Mouse (Mus musculus) urinary bladder, adult 18-20 months (tissue): Measurements from ENCODE around the gene Atp13a3.
"Not testable (repeated sequence)": the region's sequence is repeated elsewhere in the genome, so short reads cannot be mapped to it uniquely, and the experiment has no call there.

ENCODE experiments used
- DNase-seq, 2 experiments: peaks; one replicate each; pipeline ENCODE4 v3.0.0; 2022; ENCODE audit warnings: low spot score in 2 of 2, mixed read lengths in 2 of 2

Atp13a3 gene

DNA sequence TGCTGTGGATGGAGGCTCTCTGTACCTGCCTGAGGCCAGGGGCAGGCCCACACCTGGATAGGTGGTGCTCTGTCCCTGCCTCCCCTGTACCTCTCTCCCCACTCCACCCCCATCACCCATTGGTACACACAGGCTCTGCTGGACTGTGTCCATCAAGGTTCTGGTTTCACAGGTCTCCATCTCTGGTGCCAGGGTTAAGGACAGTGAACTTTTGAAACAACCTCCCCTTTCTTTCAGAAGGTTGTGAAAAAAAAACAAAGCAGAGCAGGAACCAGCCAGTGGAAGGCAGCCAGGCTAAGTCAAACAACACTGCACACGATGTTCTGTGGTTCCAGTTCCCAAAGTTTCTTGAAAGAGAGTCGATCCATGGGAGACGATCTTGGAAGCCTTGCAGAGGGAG is 6.9 kb upstream of the Atp13a3 start:
- DNase-seq: no peak

DNA sequence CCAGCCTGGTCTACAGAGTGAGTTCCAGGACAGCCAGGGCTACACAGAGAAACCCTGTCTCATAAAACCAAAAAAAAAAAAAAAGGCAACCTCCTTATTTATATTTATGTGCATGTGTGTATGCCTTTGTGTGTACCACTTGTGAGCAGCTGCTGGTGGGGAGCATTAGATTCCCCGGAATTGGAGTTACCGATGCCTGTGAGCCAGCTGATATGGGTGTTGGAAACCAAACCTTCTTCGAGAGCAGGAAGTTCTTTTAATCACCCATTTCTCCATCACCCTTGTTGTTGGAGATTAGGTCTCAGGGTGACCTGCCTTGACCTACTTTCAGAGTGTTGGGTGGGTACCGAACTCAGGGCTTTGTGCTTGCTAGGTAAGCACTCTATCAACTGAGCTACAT is 5.1 kb upstream of the Atp13a3 start:
- DNase-seq: no peak

DNA sequence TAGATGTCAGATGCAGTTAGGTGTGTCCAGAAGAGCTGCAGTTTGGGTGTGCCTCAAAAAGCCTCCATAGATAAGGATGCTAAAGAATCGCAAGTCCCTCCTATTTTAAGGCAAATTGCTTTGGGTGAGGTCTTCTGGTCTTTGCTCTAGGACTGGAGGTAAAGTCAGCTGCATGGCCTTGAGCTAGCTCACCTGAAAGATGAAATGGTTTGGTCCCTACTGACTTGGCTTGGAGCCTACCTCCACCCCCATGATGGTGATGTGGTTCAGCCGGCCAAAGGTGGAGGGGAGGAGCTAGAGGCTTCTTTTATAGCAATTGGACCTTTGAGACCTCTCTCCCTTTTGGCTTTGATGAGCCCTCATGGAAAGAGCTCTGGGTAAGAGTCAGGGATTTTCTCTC is 1.7 kb upstream of the Atp13a3 start:
- DNase-seq: no peak

DNA sequence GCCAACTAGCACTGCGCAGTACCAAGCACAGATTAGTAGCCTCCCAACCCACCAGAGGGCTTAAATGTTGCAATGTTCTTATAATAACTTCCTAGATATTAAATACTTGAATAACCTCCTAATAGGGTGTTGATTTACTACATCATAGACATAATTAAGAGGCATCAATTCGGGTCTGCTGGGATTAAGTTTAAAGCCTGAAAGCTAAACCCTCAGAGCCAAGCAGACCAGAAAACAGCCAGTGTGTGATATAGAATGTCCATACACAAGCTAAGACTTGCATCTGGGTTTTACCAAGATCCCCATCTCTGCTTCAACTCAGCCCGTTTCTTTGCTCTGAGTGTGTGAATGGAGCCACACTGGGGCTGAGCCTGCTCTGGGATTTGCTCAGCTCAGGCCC is 2.2 kb downstream of the Atp13a3 start:
- peak in 1 of 2 experiments; percentile 9 for DNase-seq

DNA sequence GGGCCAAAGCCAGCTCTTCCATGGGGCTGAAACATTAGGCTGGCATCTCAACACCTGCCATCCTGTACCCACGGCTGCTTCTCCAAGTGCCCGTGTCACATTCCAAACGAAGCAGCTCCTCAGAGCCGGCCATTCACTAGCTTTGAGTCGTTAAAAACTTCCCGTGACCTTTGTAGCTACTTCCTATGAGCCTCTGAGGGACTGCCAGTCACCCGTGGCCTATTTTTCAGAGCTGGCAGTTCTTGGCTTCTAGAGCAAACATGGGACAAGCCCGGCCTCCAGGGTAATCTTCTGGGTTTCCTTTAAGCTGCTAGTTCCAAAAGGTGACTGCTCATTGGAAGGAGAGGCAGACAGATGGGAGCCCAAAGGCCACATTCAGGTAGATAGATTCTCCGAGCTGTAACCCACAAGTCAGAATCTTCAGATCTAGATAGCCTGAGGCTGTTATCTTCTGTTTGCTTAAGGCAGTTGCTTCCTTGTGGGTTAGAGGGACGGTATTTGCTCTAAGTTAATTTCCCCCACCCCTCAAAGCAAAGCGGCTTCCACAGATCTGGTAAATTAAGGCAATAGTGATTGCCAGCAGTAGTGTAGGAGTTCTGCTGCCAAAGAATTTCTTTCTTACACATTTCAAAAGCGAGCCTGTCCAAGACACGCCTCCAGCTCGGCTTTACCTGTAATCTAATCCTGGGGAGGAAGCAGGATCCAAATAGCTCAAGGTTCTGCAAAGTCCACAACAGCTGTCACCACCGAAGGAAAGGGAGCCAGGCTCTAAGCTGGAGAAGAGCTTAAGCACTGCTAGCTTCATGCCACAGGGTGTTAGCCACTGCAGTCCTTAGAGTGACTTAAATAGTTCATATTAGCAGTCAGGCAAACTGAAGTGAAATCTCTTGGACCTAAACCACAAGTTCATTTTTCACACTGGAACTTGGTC is 8.4 kb downstream of the Atp13a3 start:
- DNase-seq: peak; percentile 27 to 35

DNA sequence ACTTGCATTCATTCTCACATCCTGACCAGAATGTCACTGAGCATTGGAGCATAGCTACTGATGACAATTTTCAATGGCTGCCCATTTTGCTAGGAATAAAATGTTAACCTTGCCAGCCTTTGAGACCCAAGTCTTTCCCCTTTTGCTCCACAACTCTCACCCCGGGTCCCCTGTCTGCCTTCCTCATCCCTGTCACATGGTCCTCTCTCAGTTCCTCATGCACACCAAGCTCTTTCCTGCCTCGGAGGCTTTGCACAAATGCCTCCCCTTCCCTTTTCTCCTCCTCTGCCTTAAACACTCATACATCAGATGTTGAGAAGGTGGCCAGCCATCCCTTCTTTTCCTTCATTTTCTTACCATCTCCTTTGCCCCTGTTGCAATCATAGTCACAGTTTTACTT is 10.6 kb downstream of the Atp13a3 start:
- DNase-seq: no peak

DNA sequence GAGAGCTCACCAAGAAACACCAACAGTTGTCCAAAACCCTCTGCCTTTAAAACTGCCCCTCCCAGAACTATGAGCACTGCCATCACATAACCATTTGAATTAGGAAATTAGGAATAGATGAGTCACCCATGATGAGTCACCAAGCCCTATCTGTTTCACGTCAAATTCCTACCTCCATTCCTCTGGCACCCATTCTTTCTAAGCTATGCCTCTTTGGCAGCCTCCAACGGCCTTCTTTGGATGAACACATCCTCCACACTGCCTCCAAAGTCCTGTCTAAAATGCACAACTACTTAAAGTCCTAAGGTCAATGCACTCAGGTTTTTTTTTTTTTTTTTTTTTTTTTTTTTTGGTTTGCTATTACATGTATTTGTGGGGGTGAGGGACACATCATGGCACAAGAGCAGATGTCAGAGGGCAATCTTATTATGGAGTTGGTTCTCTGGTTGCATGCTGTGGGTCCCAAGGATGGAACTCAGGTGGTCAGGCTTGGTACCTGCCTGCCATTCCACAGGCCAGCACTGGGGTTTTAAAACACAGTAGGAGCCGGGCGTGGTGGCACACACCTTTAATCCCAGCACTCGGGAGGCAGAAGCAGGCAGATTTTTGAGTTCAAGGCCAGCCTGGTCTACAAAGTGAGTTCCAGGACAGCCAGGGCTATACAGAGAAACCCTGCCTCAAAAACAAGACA is 15.0 kb downstream of the Atp13a3 start:
- peak in 1 of 2 experiments; percentile 43 for DNase-seq

DNA sequence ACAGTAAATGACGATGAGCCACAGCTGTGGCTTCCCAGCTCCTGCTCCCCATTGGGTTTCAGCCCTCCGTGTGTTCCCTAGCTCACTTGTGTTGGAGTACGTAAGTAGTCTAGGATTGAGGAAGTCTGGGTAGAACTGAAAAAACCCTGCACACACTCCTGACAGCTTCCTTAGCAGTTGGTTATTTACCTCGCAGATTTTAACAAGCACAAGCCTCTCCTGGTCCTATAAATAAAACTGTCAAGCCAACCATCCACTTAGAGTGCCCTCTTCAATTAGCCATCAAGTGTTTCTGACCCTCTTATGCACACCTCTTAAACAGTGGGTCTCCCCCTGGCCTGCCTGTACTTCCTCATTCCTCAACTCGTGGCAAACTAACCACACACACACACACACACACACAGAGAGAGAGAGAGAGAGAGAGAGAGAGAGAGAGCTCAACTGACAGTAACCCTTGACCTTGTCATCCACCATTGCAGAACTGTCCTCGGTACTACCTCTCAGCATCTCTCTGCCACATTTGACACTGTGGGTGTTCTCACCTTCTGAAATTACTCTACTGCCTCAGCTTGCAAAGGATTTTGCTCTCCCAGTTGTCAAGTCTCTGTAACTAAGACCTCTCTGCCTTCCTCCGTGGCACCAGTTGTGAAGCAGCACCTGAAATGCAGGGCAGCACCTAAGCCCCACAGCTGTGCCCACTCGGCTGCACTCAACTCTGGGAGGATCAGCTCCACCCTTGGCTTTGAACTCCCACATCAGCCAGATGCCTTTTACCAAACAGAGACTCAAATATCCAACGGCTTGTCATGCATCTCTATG is 15.7 kb downstream of the Atp13a3 start:
- peak in 1 of 2 experiments; percentile 8 for DNase-seq

DNA sequence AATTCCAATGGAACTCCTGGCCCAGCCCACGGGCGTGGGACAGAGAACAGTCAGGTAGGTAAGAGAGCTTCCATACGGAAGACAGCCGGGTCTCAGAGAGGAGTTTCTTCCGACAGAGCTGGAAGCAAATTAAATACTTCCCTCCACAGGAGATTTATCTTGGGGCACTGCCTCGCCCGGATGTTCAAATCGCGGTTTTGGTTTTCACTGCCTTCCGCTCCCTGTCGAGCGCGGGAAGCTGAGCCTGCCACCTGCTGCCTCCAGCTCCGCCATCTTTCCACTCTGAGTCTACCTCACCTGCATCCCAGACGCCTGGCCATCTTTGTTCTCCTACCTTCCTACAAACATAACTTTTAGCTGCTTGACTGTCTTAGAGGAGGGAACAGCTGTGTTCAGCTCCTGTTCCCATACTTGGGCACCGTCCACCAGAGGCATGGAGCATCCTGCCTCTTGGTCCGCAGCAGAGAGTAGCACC is 16.5 kb downstream of the Atp13a3 start:
- DNase-seq: peak; percentile 14 to 35

DNA sequence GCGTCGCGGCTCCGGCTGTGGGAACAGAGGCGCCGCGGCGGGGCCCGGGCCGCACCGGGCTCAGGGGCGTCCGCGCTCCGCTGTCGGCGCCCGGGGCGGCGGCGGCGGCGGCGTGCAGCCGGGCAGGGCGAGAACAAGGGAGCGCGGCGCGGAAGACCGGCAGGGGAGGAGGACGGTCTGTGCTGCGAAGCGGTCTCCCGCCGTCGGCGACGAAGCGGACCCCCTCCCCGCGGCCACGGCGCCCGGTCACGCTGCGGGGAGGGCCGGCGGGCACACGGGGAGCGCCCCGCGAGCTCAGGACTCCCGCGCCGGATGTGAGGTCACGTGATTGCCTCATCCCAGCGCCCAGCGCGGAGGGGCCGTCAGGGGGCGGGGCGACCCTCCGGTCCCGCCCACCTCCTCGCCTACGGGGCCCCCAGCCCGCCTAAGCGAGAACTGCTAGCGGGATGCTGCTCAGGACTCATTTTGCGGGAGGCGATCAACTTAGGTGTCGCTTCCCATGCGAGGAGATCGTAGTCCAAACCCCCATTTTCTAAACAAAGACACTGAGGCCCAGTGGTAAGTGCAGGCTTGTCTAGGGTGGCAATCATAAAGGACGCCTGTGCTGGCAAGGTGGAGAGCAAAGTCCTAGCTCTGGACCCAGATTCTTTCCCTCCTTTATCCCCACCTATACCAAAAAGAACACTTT is 17.1 kb downstream of the Atp13a3 start:
- peak; percentile 82 to 85 for DNase-seq

DNA sequence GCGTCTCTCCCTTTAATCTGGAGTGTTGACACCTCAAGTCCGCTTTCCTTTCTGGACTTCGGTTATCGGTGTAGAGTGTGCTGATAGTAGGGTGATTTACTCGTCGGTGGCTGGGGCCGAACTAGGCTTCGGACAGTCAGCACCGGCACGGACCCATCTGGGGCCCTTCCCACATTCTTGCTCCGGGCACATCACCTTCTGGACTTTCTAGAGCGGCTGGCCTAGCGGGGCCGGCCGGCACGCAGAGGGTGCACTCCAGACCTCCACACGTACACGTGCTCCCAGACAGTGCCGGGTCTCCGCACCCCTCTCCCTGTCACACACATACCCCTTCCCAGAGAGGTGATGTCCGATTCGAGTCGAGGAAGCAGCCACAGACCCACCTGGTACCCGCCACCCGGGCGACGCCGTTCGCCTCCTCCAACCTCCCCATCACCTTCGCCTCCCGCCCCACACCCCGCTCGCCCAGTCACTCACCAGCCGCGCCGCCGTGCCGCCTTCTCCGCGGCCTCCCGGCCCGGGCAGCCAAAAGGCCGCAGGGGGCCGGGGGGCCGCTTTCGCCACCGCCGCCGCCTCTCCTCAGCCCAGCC is 17.8 kb downstream of the Atp13a3 start:
- DNase-seq: peak; percentile 16 to 50

DNA sequence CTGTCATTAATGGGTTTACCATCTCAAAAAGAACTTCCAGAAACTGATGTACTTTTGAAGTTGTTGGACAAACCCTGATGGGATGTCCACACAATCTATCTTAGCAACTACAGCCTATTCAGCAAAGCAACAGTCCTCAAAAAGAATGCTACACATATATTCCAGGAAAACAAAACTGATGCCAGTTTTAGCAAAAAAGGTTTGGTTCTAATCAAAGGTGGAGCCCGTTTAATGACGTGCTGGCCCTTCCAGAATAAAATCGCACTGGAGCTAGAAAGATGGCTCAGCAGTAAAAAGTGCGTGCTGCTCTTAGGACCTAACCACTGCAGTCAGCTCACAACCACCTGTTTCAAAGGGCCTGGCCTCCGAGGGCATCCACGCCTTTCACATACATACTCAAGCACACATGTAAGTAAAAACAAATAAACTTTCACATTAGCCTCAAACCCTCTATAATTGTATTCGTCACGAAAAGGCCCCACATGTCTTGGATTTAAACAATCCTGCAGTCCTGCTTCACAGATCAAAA is 18.8 kb downstream of the Atp13a3 start:
- no peak for DNase-seq

DNA sequence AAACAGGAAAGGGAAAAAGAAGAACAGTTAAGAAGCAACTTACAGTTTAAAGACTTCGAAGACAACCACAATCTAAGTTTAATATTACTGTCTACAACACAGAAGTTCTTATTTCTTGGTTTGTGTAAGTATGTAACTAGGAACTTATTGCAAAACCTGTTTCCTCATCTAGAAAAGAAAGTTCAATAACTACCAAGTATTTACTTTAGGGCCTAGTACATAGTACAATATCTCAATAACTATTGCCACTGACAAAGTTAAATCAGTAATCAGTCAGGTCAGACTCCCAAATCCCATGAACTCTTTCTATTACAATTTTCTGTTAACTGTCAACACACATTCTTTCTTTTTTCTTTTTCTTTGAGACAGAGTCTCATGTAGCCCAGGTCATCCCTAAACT is 20.2 kb downstream of the Atp13a3 start:
- no peak for DNase-seq

DNA sequence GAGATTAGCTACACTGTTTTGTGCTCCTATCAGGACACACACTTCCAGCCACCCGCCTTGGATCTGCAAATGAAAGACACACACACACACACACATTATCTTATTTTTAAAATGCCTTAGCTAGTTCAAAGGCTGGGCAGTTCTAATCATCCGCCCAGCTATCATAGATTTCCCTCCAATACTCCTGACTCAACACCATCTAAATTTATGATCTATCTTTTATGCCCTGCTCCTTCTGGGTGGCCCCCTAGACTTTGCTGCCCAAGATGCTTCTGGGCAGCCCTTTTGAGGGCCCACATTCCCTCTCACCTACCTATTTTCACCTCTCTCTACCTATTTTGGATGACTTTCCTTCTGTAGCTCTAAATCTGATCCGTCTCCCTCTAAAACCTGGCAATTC is 29.5 kb downstream of the Atp13a3 start:
- DNase-seq: no peak

DNA sequence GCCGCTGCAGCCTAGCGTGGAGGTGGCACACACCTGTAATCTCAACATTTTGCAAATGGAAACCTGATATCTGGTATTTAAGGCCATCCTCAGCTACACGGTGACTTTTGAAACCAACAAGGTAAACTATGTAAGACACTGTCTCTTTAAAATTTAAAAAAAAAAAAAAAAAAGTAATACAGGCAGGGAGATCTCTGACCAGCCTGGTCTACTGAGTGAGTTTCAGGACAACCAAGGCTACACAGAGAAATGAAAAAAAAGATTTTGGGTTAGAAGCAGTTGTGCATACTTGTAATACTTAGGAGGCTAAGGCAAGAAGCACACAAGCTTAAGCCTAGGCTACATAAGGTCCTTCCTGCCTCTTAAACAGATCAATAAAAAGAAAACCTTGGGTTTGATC is 30.8 kb downstream of the Atp13a3 start:
- no peak for DNase-seq

DNA sequence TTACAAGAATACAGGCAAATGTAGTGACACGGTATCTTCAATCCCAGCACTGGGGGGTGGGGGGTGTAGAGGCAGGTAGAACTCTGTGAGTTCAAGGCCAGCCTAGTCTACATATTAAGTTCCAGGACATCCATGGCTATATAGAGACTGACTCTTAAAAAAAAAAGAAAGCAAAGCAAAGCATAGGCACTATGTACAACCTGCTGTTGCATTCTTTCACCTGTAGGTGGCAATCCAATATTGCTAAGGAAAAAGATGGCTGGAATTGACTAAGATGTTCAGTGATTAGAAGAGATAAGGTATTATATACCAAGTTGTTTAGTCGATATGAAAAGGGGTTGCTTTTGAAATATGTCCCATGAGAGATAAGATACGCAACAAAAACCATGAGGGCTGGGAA is 31.5 kb downstream of the Atp13a3 start:
- peak in 1 of 2 experiments; percentile 17 for DNase-seq

DNA sequence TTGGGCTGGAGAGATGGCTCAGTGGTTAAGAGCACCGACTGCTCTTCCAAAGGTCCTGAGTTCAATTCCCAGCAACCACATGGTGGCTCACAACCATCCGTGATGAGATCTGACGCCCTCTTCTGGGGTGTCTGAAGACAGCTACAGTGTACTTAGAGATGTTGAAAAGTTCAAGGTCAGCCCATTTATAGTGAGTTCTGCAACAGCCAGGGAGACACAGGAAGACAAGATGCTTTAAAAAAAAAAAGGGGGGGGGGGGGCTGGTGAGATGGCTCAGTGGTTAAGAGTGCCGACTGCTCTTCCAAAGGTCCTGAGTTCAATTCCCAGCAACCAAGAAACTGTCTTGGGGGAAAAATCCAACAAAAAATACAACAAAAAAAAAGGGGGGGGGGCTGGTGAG is 32.5 kb downstream of the Atp13a3 start:
- DNase-seq: not testable (repeated sequence)

DNA sequence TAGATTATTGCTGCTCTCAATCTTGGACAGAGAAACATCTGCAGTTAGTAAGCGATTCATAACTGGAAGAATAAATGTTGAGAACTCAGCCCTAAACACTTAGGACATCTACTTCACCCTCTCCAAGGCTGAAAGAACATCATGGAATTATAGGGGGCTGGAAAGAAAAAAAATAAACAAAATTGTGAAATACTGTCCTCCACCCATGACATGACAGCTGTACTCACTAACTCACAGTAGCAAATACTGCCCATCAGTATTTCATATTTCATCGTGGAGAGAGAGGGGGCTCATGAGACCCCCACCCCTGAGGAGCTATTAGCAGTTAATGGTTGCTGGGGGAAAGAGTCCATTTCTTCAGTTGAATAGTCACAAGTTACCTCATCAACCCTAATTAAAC is 38.4 kb downstream of the Atp13a3 start:
- no peak for DNase-seq

DNA sequence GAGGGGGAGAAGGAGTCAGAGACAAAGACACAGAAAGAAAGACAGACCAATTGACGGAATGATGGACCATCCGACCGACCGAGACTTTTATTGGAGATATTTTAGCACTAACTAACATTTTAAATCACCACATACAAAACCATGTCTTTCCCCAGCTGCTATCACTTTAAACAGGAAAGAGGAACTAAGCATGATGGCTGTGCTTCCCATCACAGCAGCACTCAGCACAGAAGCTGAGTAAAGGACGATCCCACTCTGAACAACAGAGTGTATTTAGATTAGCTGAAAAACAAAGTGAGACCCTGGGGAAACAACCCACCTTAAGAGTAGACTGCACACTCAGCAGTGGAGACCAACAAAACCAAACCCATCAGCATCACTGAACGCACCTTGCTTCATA is 41.2 kb downstream of the Atp13a3 start:
- DNase-seq: no peak

DNA sequence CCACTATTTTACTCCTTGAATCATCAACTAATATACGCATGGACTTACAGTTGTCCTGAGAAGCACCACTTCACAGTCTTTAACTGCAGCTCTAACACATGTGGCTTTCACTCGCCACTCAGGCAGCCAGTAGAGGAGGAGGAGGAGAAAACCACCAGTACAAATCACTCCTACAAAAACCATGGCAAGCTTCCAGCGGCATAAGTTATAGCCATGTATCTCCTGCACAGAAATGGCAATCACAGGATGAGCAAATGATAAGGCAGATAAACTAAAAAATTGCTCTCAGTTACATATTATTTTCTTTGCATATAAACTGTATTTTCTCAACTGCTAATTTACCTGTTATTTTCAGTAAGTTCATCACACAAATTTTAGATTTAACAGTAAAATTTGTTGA is 43.2 kb downstream of the Atp13a3 start:
- DNase-seq: no peak

DNA sequence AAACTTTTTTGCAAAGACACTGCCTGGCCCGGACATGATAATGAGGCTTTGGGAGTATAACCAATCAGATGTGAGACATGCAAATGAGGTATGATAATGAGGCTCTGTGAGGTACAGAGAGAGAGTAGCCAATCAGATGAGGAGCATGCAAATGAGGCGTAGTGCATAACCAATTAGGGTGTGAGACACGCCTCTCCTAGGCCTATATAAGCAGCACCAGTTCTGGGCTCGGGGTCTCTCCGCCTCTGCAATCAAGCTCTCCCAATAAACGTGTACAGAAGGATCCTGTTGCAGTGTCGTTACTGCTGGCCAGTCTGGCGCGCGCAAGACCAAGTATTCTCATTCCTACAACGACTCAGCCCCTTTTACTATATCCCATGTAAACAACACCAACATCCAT is 52.3 kb downstream of the Atp13a3 start:
- DNase-seq: not testable (repeated sequence)
